Mouse (Mus musculus) spleen, adult 2 months (tissue): ENCODE measurements around the gene Wdfy1. TPM values are rescaled to one million over a fixed set of nuclear protein-coding genes. Genes with fewer than 3 reads are reported as not detected.

ENCODE experiments used
- DNase-seq, 2 experiments: peaks; one replicate each; pipeline versions ENCODE4 v3.0.0 to v3.0.0-alpha.2; 2012 to 2021; ENCODE audit warnings: low spot score in 2 of 2, low read depth in 1 of 2
- H3K27ac ChIP-seq: fragments of 200-500 bp; 2 replicates; pipeline ENCODE4 v1.5.1; 2012; ENCODE audit warnings: low read length, inconsistent platforms; ENCODE audit not compliant: insufficient read depth
- H3K27me3 ChIP-seq: fragments of 200-500 bp; 2 replicates; pipeline ENCODE4 v1.6.1; 2012; ENCODE audit warnings: mild to moderate bottlenecking, moderate library complexity, low read length, inconsistent platforms; ENCODE audit not compliant: control insufficient read depth, insufficient read depth
- H3K36me3 ChIP-seq: fragments of 200-500 bp; 2 replicates; pipeline ENCODE4 v1.6.1; 2012; ENCODE audit warnings: mild to moderate bottlenecking, low read length, inconsistent platforms; ENCODE audit not compliant: control insufficient read depth, insufficient read depth
- H3K4me1 ChIP-seq: fragments of 200-500 bp; 2 replicates; pipeline ENCODE4 v1.6.1; 2011; ENCODE audit warnings: inconsistent platforms; ENCODE audit not compliant: control insufficient read depth, insufficient read depth, insufficient read length
- H3K4me3 ChIP-seq: fragments of 200-500 bp; 2 replicates; pipeline ENCODE4 v1.5.1; 2011; ENCODE audit warnings: mild to moderate bottlenecking, inconsistent platforms; ENCODE audit not compliant: insufficient read depth, insufficient read length; ENCODE audit errors: extremely low read depth
- CTCF ChIP-seq: fragments of 200-500 bp; IDR thresholded peaks from 2 replicates; pipeline ENCODE4 v1.5.1; 2011; ENCODE audit warnings: mild to moderate bottlenecking, inconsistent platforms; ENCODE audit not compliant: insufficient read depth, insufficient read length, insufficient replicate concordance; ENCODE audit errors: extremely low read depth
- POLR2A ChIP-seq: fragments of 200-500 bp; IDR thresholded peaks from 2 replicates; pipeline ENCODE4 v1.6.1; 2011; ENCODE audit warnings: low read depth, low read length, inconsistent platforms
- WGBS: fragments of 180-500 bp; shearing (Covaris S2); methylation state at CpG from one replicate; pipeline ENCODE4 v1.1.7; 2018; 5-methylcytosine and 5-hydroxymethylcytosine counted together
- polyA plus RNA-seq: library from polyadenylated mRNA; depleted of rRNA; stranded (reverse); fragments of >200 nt; gene quantifications from 2 replicates; pipeline ENCODE4 v1.2.3, GENCODE M21; 2012

Wdfy1 gene
- polyA plus RNA-seq, 1 experiment, result 22.1 TPM

DNA sequence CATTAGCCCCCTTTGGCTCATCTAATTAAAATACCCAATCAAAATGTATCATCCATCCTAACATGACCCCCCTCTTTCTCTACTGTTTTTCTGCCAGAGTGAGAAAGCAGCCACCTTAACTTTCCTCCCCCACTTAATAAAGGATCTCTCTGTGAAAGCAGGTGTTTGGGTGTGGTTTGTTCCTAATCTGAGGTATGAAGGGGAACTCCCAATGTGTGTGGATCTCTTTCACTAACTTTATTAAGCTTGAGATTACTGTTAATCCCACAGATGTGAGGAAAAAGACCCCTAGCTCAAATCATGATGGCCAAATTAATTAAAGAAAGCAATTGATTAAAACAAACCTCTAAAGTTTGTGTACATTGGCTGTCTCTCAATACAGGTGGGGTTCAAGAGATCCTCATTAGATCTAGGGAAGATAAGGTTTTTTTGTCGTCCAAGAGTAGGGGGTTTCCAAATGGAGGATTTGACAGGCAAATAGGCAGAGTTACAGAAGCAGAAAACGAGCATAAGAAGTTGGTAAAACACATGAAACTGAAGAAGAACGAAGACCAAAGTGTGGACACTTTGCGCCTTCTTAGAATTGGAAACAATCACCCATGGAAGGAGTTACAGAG, 1.7 kb downstream of the Wdfy1 start:
- Histone ChIP-seq H3K4me3 (no peak overlapping the region), H3K4me1 (peaks cover 2% of the 10 kb centered on the region; the same call in 1 of the 2 replicates), H3K36me3 (peaks cover 8% of the 10 kb centered on the region), H3K27me3 (no peaks in the 10 kb centered on the region), H3K27ac (peak overlapping the region; percentile 2; the same call in 1 of the 2 replicates)
- DNase-seq, result no peak
- TF ChIP-seq POLR2A (no peak), CTCF (no peak)
- WGBS, result 59% methylated on average over 4 of the region's 4 CpGs

GRCm38 (mm10) chr1:79768231-79768630, 7.7 kb downstream of the Wdfy1 start:
- Histone ChIP-seq H3K36me3 (no peaks in the 10 kb centered on the region), H3K4me1 (peaks cover 2% of the 10 kb centered on the region; the same call in 1 of the 2 replicates), H3K27ac (peak overlapping the region; percentile 73), H3K27me3 (no peaks in the 10 kb centered on the region), H3K4me3 (no peak overlapping the region)
- WGBS, result 2% methylated on average over 1 of the region's 1 CpGs
- TF ChIP-seq POLR2A, result no peak
- TF ChIP-seq CTCF, result no peak
- DNase-seq, result no peak

DNA sequence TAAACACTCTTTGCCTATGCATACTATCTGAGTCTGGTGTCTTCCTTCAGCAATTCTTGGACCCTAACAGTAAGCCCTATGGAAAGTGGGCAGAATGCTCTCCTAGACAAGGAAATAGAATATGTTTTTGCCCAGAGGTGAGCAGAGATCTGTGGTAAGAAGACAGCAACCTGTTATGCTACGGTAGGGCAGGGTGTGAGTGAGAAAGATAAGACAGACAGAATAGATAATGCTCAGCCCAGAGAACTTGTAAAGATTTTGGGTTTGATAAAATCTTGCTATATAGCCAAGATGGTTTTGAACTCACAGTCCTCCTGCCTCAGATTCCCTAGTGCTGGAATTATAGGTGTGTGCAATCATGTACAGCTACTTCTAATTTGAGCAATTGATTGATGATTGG, 11.5 kb downstream of the Wdfy1 start:
- Histone ChIP-seq H3K36me3 (no peaks in the 10 kb centered on the region), H3K4me3 (no peak overlapping the region), H3K27ac (no peak overlapping the region), H3K4me1 (peaks cover 14% of the 10 kb centered on the region), H3K27me3 (no peaks in the 10 kb centered on the region)
- 80% methylated on average over 1 of the region's 1 CpGs for WGBS
- TF ChIP-seq CTCF, result no peak
- TF ChIP-seq POLR2A, result no peak
- DNase-seq, result no peak

DNA sequence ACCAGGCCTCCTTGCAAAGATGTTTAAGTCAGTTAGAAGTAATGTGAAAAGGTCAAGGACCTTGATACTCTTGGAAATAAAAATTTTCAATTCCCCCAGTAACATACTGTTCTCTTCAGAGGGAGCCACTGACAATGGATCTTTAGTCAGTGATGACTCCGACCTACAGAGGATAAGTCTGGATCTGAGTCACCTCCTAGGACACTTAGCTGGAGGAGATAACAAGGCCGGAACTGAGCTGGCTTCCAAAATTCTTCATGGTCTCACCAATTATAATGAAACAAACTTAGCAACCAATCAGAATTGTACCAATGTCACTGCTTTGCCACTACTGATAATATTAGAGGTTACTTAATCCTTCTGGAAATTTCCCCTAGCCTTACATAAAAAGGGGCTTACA, 11.9 kb downstream of the Wdfy1 start:
- H3K27ac ChIP-seq, result no peak overlapping the region
- DNase-seq, result no peak
- TF ChIP-seq POLR2A (no peak), CTCF (no peak)
- no peak overlapping the region for H3K4me3 ChIP-seq
- WGBS, result 87% methylated on average over 2 of the region's 2 CpGs
- no peaks in the 10 kb centered on the region for H3K27me3 ChIP-seq
- peaks cover 14% of the 10 kb centered on the region for H3K4me1 ChIP-seq
- H3K36me3 ChIP-seq, result no peaks in the 10 kb centered on the region

DNA sequence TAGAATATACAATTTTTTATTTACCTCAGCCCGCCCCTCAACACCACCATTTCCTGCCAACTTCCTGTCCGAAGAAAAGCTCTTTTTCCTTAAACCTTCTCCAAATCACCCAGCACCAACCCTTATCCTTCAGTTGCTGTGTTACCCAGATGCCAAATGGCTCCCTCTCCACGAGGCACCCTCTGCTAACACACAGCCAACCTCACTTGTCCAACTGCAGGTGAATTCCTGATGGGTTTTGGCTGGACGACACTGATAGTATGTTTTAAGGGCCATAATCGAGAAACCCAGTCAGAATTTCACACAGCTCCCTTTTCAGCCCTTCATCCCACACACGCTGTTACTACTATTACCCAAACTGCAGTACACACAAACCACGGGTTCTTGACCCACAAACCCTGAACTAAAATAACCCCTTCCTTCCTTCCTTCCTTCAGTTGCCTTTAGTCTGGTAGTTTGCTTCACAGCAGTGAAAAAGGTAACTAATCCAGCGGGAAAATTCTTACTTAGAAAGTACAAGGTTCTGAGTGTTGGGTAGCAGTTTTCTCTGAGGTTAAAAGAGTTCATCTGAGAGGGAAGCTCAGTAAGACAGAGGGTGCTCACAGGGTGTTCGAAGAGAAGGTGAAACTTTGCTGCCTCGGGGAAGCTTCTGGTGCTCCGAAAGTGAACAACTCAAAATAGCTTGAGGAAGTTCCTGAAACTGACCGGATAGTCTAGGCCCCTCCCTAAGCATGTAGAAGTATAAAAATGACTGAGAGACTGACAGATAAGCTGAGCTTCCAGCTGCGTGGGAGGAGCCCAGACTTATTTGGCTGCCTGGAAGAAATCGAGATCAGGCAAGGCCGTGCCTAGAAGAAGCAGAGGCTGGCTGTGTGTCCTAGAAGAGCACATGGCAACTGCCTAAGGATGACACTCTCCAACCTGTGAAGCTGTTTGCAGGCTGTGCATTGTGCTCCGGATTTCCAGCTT, 13.4 kb downstream of the Wdfy1 start:
- no peaks in the 10 kb centered on the region for H3K36me3 ChIP-seq
- no peak for DNase-seq
- H3K4me1 ChIP-seq, result peaks cover 14% of the 10 kb centered on the region
- no peak for TF ChIP-seq POLR2A
- no peak for TF ChIP-seq CTCF
- H3K27me3 ChIP-seq, result no peaks in the 10 kb centered on the region
- H3K27ac ChIP-seq, result peak overlapping the region; percentile 62
- WGBS, result 14% methylated on average over 16 of the region's 16 CpGs
- peak overlapping the region; percentile 96 for H3K4me3 ChIP-seq

GRCm38 (mm10) chr1:79761917-79762271, 14.0 kb downstream of the Wdfy1 start:
- Histone ChIP-seq H3K4me3 (peak overlapping the region; percentile 96), H3K36me3 (no peaks in the 10 kb centered on the region), H3K27ac (peak overlapping the region; percentile 62; the same call in 1 of the 2 replicates), H3K27me3 (no peaks in the 10 kb centered on the region), H3K4me1 (peaks cover 14% of the 10 kb centered on the region)
- TF ChIP-seq POLR2A (no peak), CTCF (no peak)
- DNase-seq, result no peak
- 5% methylated on average over 6 of the region's 6 CpGs for WGBS
